Mouse (Mus musculus) c-Kit-negative CD71-positive TER-119-positive erythroid progenitor cells, embryonic 14.5 days (primary cell): ENCODE measurements around the gene Kcnj10.

Source experiments
- DNase-seq: peaks from one replicate; pipeline ENCODE4 v3.0.0-alpha.2; 2013; ENCODE audit warnings: low read depth, low spot score

Gene Kcnj10

GRCm38 (mm10) chr1:172329616-172330015 lies 11.4 kb upstream of the Kcnj10 start:
- no peak for DNase-seq

- no peak for DNase-seq
Observed at GRCm38 (mm10) chr1:172331422-172331947, 9.5 kb upstream of the Kcnj10 start.

GRCm38 (mm10) chr1:172332925-172333324 lies 8.1 kb upstream of the Kcnj10 start:
- DNase-seq = no peak

DNA sequence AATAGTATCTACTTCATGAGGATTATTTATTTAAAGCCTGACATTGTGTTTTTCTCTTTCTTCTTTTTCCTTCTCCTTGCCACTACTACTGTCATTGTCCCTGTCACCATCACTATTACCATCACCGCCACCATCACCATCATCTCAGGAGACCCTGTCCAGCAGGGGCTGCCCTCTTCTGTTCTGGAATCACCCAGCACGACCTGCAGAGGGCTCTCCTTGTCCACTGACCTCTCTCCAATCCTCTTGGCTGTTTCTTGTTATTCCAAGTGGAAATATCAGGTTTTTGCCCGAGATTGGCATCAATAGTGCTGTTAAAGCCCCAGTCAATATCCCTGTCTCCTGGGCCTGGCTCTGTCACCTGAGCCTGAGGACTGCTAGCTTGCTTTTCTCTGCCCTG lies 7.5 kb upstream of the Kcnj10 start:
- DNase-seq = no peak

GRCm38 (mm10) chr1:172335804-172336203 lies 5.2 kb upstream of the Kcnj10 start:
- no peak for DNase-seq

DNA sequence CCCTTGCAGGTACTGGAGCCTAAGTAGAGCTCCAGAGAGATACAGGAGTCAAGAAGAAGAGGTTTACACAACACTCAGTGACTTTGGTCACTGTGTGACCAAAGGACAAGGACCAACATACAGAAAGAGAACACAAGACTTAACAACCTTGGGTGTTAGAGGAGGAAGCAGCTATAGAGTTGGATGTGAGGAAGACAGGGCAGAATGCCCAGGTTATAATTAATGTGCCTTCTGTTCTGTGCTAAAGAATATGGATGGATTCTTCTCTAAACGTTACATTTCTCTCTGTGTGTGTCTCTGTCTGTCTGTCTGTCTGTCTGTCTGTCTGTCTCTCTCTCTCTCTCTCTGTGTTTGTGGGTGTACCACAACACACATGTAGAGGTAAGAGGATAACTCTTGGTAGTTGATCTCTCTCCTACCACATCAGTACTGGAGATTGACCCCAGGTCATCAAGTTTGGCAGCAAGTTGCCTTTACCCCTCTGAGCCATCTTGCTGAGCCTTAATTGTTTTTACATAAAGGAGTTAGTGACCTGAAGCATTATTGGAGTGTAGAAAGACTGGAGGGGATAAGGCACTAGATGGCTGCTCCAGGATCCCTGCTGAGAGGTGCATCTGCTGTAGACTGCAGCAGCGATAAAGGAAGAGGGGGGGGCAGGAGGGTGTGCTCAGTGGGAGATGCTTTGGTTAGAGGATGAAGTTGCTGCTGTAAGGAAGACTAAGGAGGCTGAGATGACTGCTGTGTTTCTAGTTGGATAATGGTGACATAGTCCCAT lies 3.4 kb upstream of the Kcnj10 start:
- no peak for DNase-seq

DNA sequence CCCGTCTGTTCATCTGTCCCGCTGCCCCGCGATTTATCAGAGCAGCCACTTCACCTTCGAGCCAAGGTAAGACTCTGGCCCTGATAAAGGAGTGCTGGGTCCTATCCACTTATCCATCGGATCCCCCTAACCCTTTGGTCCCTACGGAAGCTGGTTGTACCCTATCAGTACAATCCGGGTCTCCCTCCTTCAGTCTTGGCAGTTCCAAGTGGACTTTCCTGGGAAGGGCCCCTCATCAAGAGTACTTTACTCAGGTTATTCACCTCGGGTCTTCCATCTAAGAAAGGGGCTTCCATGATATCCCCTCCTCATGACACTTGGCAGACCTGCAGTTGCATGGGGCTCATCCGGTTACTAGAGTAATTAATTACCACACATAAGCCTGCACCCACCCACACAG lies 376 bp downstream of the Kcnj10 start:
- DNase-seq = no peak

DNA sequence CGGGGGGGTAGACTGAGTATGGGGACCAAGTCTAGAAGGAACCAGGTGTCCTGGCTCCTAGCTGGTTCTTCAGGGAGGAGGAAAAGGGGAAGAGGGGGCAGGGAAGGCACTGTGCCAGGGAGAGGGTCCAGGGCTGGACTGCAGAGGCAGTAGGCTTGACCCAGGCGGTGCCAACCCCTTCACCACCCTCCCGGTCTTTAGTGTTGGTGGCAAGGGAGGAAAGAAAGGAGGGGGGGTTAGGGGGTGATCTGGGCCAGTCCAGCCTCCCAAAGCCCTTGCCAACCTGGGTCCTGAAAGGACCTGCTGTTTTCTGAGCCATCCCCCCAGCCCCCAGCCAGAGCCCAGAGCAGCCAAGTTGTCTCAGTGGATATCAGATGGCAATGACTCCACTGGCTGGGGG lies 1.7 kb downstream of the Kcnj10 start:
- no peak for DNase-seq

GRCm38 (mm10) chr1:172343914-172344313 lies 2.9 kb downstream of the Kcnj10 start:
- no peak for DNase-seq

GRCm38 (mm10) chr1:172344820-172345219 lies 3.8 kb downstream of the Kcnj10 start:
- no peak for DNase-seq

DNA sequence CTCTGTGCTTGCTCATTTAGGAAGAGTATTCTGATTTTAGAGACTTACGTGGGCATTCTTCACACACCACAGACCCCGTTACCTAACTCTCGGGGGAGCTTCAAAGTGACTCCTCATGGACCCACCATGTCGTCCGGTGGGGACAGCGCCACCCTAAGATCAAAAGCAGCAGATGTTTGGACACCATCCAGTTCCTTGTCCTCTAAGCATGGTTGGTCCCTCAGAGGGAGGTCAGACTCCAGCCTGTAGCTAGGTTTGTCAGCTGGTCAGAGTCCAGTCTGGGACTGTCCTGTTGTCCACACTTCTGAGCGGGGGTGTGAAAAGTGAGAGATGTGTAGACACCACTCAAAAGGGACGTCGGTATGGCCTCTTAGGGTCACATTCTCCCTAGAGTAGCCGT lies 5.7 kb downstream of the Kcnj10 start:
- DNase-seq = no peak

GRCm38 (mm10) chr1:172347382-172347781 lies 6.4 kb downstream of the Kcnj10 start:
- DNase-seq = no peak

DNA sequence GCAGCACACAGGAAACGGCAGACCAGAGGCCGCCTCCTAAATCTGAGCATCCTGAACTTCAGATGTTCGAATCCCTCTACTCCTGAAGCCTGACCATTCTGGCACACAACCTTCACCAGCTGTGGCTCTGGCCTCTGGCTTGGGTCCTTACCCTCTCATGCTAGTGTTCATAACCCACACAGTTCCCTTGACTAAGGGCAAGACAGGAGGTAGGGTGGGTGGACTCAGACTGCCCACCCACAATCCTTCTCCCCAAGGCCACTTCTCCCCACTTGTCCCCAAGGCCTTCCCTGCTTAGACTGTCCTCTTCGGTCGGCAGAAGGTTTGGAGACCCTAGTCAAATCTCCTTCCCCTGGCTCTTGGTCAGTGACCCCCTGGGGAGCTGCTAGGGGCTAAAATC lies 8.5 kb downstream of the Kcnj10 start:
- no peak for DNase-seq

DNA sequence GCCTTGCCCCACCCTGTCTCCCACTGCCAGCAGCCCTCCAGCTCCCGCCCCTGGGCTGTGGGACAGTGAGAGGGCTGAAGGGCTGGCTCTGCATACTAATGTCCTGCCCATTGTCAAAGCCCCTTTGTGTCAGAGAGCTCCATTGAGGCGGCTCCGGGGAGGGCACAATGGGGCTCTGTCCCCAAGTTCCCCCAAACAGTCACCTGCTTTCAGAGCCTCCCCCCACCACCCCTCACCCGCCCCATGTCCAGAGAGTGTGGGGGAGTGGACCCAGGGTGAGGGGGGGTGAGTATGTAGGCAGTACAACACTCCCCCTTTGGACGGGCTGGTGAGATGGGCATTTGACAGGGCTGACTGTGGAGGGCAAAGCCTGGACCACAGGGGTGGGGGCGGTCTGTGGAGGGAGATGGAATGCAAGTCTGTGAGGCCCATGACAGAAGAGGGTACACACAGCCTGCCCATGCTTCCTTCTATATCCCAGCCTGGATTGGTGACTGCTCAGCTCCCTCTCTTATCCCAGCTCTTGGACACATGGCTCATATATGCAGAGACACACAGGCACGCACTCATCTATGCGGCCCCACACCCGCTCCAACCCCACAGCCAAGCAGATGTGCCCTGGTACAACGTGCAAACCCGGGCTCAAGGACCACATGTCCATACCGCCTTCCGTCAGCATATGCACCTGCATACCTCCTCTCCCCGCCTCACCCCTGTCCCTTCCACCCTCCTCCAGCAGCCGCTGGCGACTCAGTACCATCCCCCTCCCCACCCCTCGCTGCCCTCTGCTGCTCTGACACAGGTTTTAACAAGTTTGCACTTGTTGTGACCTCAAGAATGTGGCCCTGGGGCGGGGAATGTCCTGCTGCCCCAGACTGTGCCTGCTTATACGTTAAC lies 9.2 kb downstream of the Kcnj10 start:
- no peak for DNase-seq

- DNase-seq = no peak
Observed at GRCm38 (mm10) chr1:172352001-172352400, 11.0 kb downstream of the Kcnj10 start.

DNA sequence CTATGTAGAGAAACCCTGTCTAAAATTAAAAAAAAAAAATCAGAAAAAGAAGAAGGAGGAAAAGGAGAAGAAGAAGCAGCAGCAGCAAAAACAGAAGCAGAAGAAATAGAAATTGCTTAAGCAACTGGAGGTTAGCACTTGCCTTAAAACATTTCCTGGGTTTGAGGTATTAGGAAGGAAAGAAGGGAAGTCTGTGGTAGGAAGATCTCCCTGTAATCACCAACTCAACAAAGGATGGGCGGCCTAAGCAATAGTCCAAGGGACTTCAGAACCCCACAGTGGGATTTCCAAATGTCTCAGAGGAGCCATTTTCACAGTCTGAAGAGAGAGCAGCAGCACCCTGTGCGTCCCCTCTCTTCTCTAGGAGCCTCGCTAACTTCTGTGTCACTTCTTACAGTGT lies 11.4 kb downstream of the Kcnj10 start:
- no peak for DNase-seq

GRCm38 (mm10) chr1:172355336-172355735 lies 14.3 kb downstream of the Kcnj10 start:
- DNase-seq = no peak

DNA sequence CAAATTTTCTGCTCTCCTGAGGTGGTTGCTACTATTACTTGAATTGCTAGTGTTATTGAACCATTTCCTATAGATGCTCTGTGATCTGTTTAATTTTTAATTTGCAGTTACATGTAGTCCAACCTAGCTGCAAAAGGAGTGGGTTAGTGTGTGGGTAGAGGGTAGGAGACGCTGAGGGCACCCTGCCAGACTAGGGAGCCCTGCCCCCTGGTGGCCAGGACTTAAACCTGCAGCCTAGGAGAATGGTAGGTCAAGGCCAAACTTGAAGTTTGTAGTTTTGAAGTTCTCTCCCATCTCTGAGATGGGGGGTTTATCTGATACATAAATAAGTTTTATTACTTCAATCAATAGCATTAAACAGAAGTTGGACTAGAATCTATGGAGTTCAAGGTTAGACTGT lies 16.5 kb downstream of the Kcnj10 start:
- peak; percentile 13 for DNase-seq

- no peak for DNase-seq
Observed at GRCm38 (mm10) chr1:172358341-172358740, 17.3 kb downstream of the Kcnj10 start.

DNA sequence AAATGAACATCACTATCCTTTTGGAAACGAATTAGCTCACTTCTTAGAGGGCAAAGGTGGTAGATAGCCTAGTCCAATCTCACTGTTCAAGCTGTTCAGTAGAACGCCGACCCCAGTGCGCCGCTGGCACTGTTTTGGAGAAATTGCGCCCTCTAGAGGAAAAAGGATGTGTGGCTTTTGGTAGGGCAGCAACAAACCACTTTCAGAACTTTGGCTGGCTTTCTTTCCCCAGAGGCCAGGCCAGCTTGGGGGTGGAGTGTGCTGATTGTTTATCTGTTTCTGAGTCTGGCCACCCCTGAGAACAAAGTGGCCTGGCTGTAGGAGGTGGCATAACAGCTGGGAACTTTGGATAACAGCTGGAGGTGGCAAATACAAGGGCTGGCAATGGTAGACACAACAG lies 23.7 kb downstream of the Kcnj10 start:
- peak; percentile 73 for DNase-seq

- no peak for DNase-seq
Observed at GRCm38 (mm10) chr1:172368768-172369418, 27.9 kb downstream of the Kcnj10 start.

DNA sequence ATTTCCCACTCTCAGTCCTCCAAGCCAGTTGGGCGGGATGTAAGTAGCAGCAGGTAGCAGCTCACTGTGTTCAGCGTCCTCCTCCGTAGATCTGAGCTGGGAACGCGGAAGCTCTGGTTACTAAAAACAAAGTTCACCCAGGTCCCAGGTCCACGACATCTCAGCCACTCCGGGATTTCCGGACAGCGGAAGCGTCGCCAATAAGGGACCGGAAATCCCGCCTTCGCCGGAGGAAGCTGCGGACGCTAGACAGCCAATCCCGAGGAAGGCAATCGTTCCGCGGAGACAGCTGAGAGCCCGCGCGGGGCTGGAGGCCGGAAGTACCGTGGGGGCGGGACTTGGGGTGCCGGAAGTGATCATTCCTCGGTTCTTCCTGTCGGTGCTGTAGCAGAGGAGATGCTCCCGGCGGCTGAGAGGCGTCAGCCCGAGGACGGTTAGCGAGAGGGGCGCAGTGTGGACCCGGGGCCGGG lies 35.2 kb downstream of the Kcnj10 start, which contains the start of gene Pigm:
Gene Pigm (plus strand): TSS at position 349 of the 470 bp plus-strand sequence.
- DNase-seq = peak; percentile 96
